Mouse (Mus musculus) midbrain, embryonic 12.5 days (tissue): Measurements from ENCODE around the gene Tshz2. TPM values are rescaled to one million over a fixed set of nuclear protein-coding genes. Genes with fewer than 3 reads are reported as not detected.

ENCODE experiments used
- ATAC-seq: fragments of 200-750 bp; cut with Nextera tagmentation; 2 replicates; pipeline ENCODE4 v1.8.0; 2017; ENCODE audit warnings: low read depth, moderate TSS enrichment, moderate library complexity; ENCODE audit not compliant: low FRiP score
- H3K27ac ChIP-seq: fragments of 300-500 bp; sonication (generic); replicated peaks from 2 replicates; pipeline ENCODE4 v1.5.1; 2016; ENCODE audit warnings: mild to moderate bottlenecking
- H3K27me3 ChIP-seq: fragments of 300-500 bp; sonication (generic); 2 replicates; pipeline ENCODE4 v1.6.1; 2016; ENCODE audit warnings: mild to moderate bottlenecking
- H3K36me3 ChIP-seq: fragments of 300-500 bp; sonication (generic); 2 replicates; pipeline ENCODE4 v1.6.1; 2016
- H3K4me1 ChIP-seq: fragments of 300-500 bp; sonication (generic); 2 replicates; pipeline ENCODE4 v1.6.1; 2016
- H3K4me2 ChIP-seq: fragments of 300-500 bp; sonication (generic); replicated peaks from 2 replicates; pipeline ENCODE4 v1.6.1; 2016; ENCODE audit warnings: mild to moderate bottlenecking, moderate library complexity
- H3K4me3 ChIP-seq: fragments of 300-500 bp; sonication (generic); 2 replicates; pipeline ENCODE4 v1.5.1; 2016; ENCODE audit warnings: mild to moderate bottlenecking
- H3K9ac ChIP-seq: fragments of 300-500 bp; sonication (generic); replicated peaks from 2 replicates; pipeline ENCODE4 v1.6.1; 2016; ENCODE audit warnings: mild to moderate bottlenecking, moderate library complexity
- H3K9me3 ChIP-seq: fragments of 300-500 bp; sonication (generic); 2 replicates; pipeline ENCODE4 v1.6.1; 2016; ENCODE audit warnings: mild to moderate bottlenecking
- WGBS: fragments of 180-500 bp; shearing (Covaris S2); methylation state at CpG from one replicate; pipeline ENCODE4 v1.1.7; 2016; 5-methylcytosine and 5-hydroxymethylcytosine counted together
- polyA plus RNA-seq: library from polyadenylated mRNA; unstranded; fragments of >200 nt; fragmentation: Nextera tagmentation; extraction: Ambion mirVana; gene quantifications from 2 replicates; pipeline ENCODE4 v1.2.1, GENCODE M21; 2016

Gene Tshz2
- polyA plus RNA-seq, 1 experiment from 2014 or later, result 6.0 TPM

DNA sequence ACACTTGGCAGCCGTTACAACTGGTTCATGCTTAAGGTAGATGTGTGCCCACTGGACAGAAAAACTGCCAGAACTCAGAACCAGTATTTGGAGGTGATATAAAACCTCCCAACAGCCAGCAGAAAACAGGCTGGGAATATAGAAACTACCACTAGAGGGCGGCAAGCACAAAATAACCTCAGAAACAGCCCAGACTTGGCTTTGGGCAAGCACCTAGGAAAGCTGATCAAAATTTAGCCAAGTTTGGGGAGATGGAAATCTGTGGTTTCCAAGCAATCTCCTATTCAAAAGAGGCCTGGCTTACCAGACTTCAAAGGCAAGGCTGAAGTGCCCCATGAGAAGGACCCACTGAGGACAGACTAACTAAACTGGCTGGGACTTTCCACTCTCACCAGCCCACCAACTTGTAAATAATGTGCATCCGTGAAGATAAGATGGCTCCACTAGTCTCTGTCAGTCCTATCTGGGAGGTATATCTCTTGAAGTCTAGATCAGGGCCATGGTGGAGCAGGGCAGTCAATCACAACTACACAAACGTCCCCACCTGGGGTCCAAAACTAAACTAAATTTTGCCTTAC is 484.0 kb downstream of the Tshz2 start:
- H3K36me3 ChIP-seq, result peaks cover 77% of the 10 kb centered on the region
- no peak overlapping the region for H3K4me2 ChIP-seq
- no peak overlapping the region for H3K9ac ChIP-seq
- H3K27ac ChIP-seq, result no peak overlapping the region
- ATAC-seq, result no peak
- peaks cover 23% of the 10 kb centered on the region for H3K4me1 ChIP-seq
- WGBS, result 53% methylated on average over 4 of the region's 4 CpGs
- H3K4me3 ChIP-seq, result no peak overlapping the region
- H3K27me3 ChIP-seq, result no peaks in the 10 kb centered on the region
- no peaks in the 10 kb centered on the region for H3K9me3 ChIP-seq

DNA sequence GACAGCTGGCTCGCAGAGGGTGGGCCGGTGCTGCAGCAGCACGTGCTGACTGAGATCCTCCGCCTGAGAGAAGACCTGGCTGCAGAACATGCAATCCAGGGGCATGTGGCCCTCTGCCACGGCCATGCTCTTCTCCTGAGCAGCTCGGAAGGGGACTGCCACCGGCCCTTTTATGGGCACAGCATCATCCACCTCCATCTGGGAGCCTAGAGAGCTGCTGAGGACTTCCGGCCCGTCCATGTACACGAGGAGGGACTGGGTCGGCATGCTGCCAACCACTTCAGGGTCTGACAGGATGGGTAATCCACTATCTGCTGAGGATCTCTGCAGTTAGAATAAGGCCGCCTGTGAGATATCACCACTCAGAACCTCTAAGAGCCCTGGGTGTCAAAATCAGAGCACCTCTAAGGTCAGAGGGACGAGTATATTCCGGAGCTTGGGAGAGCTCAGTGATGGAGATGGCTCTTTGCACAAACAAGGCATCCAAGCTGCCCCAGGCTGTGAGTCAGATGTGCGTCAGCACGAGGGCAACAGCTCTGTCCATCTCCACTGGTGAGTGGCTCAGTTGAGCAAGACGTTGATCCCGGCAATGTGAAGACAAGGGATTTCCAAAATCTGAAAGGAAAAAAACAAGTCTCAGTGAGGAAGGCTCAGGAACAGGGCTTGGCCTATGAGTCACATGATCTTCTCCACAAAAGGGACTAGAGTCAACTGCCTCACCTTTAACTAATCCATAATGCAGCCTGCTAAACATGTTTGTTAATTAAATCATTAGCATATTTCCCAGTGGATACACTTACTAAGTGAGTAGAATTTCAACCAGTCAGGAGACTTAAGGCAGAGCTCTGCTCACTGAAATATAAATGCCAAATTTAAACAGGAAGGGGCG is 487.6 kb downstream of the Tshz2 start:
- no peak overlapping the region for H3K27ac ChIP-seq
- H3K27me3 ChIP-seq, result no peaks in the 10 kb centered on the region
- no peaks in the 10 kb centered on the region for H3K9me3 ChIP-seq
- H3K4me1 ChIP-seq, result peaks cover 26% of the 10 kb centered on the region
- no peak overlapping the region for H3K9ac ChIP-seq
- H3K36me3 ChIP-seq, result peaks cover 52% of the 10 kb centered on the region
- no peak overlapping the region for H3K4me3 ChIP-seq
- WGBS, result 91% methylated on average over 19 of the region's 19 CpGs
- no peak overlapping the region for H3K4me2 ChIP-seq
- no peak for ATAC-seq

Other genes with a start within 250 kb of the Tshz2 start
- gene Gm11011, start 45.3 kb upstream of the Tshz2 start, polyA plus RNA-seq, result not detected in 2 replicates